Mouse (Mus musculus): ENCODE data around the gene Mmgt2.

Mmgt2 gene

GRCm38 (mm10) chr11:62648591-62649391 lies at the start of gene Mmgt2:
Mmgt2 (plus strand) TSS chr11:62648664.
- peak; percentile 91 for DNase-seq (ENCODE audit: low read depth, low spot score)

DNA sequence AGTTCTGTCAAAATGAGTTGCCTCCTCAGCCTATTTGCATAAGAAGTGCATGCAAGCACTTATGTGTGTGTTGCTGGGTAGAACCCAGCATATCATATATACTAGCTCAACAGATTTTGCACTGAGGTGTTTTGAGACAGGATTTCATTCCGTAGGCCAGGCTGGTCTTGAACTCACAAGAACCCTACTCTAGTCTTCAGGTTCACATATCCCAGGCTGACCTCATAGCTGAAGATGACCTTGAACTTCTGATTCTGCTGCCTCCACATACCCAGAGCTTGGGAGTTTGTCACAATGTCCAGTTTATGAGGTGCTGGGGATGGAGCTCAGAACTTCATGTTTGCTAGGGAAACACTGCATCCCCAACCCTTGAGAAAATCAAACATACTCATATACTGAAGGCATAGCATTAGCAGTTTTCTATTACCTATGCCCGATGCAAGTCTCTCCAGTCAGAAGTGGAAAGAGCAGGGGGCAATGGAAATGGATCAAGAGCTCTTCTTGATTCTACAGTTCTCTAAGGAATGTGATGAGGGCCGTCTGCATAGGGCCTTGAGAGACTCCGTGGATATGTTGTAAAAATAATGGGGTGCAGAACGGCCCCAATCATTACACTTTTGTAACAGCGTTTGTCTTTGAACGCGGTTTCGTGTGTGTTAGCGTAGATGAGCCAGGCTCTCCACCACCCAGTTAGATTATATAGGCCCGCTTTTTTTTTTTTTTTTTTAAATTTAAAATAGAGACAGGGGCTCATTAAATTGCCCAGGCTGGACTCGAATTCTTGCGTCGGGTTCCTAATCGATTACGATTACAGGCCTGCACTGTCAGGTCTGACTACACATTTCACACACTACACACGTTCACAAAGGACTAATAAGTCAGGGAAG lies 46.5 kb upstream of the Mmgt2 start:
- DNase-seq (ENCODE audit: low read depth, low spot score): peak; percentile 44

- peak; percentile 99 for DNase-seq (ENCODE audit: low read depth, low spot score)
Measured at GRCm38 (mm10) chr11:62602619-62603311, 45.7 kb upstream of the Mmgt2 start.

DNA sequence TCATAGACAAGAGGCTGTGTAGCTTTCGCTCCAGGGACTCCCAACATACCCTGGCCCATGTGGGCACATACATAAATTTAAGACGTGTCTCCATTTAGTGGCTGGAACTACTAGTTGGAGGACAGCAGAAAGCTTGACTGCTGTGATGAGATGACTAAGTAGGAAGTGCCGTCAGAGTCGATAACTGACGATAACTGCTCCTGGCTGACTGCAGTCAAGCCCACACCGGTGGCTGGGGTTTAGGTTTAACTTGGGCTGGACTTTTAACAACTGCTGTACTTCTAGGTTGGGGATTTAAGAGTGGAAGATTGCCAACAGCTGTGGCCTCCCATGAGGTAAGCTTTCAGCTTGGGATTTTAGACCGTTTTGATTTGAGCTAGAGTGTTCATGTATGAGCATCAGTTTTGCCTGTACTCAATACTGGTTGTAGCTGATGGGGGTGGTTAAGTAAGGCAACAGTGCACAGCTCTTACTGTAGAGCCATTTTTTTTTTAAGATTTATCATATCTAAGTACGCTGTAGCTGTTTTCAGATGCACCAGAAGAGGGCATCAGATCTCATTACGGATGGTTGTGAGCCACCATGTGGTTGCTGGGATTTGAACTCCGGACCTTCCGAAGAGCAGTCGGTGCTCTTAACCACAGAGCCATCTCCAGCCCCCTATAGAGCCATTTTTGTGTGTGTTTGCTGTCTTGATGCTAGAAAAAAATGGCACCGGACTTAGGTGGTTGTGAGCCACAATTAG lies 45.0 kb upstream of the Mmgt2 start:
- peak; percentile 50 for DNase-seq (ENCODE audit: low read depth, low spot score)

DNA sequence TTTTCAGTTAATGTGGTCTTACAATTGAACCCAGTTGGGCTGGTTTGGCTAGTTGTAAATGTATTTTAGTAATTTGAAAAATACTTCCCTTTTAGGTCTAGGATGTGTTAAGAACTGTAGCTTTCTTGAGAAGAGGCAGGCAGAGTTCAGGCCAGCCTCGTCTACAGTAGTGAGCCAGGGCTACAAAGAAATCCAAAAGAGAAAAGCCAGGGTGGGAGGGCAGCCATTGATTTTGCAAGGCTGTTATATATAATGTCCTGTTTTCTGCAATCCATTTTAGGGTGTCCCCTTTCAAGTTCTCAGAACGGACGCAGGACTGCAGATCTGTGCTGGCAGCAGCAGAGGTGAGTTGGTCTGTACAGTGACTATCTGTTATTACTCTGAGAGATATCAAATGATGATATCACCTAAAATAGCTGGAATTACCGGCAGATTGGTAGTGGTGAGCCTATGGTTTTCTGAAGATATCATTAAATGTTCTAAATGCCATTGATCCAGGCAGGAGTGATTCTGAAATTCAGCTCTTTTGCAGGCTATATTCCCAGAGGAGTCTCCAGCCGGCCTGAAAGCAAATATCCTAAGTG lies 44.2 kb upstream of the Mmgt2 start:
- DNase-seq (ENCODE audit: low read depth, low spot score): no peak

DNA sequence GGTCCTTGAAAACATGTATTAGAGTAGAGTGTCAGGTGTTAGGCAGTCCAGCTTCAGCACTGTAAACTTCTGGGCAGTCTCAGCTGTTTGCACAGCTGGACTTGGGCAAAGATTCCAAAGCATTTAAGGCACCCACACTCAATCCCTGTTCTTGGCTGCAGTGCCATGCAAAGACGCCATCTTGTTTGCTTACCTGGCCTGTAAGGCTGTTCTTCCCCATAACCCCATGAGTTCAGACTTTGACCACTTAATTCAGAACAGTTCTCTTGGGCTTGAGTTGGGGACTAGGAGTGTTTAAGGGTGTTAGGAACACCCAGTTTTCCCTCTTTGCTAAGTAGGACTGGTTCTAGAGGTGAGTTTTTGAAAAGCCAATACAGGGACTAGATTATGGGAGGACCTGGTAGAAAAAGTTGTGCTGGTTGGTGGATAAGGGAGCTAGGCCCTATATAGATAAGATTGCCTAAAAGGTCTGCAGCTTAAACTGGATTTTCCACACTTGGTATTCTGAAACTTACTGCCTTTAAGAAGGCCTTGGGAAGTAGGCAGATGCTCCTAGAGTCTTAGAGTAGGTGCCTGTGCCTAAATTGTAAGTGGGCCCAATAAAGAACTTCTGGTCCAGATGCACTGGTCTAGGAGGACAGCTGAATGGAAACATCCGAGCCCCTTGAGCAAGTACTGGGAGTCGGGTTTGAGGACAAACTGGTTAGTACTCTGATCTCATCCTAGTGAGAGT lies 43.4 kb upstream of the Mmgt2 start:
- DNase-seq (ENCODE audit: low read depth, low spot score): peak; percentile 40

DNA sequence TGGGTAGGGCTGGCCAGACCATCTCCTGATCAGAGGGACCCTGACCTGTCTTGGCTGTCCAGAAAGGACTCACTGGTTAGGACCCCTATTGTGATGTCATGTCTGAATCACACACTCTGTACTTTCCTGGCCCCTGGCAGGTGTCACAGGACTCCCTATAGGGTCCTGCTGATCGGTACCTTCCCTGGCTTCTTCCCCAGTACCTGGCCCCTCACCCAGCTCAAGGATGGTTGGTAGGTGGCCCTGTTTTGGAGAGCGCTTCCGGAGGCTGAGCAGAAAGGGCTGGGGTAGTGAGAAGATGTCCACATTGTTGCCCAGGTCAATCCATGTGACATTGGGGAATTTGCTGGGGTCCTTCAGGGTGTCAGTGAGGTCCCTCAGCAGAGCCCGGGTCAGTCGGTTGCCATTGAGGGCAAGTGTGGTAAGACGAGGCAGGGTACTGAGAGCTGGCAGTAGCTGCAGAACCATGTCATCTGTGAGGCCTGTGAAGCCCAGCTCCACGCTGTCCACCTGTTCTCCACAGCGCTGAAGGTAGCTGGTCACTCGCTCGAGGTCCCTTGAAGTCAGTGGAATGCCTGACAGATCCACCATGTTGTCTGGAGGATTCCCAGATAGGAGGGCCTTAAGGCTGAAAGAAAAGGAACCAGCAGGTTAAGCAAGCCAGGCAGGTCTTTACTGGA lies 42.7 kb upstream of the Mmgt2 start:
- DNase-seq (ENCODE audit: low read depth, low spot score): peak; percentile 53

- DNase-seq (ENCODE audit: low read depth, low spot score): peak; percentile 53
Measured at GRCm38 (mm10) chr11:62606299-62607169, 41.9 kb upstream of the Mmgt2 start.

- peak; percentile 45 for DNase-seq (ENCODE audit: low read depth, low spot score)
Measured at GRCm38 (mm10) chr11:62607170-62607951, 41.1 kb upstream of the Mmgt2 start.

GRCm38 (mm10) chr11:62607952-62608201 lies 40.6 kb upstream of the Mmgt2 start:
- no peak for DNase-seq (ENCODE audit: low read depth, low spot score)

- peak; percentile 39 for DNase-seq (ENCODE audit: low read depth, low spot score)
Measured at GRCm38 (mm10) chr11:62608826-62609675, 39.4 kb upstream of the Mmgt2 start.

DNA sequence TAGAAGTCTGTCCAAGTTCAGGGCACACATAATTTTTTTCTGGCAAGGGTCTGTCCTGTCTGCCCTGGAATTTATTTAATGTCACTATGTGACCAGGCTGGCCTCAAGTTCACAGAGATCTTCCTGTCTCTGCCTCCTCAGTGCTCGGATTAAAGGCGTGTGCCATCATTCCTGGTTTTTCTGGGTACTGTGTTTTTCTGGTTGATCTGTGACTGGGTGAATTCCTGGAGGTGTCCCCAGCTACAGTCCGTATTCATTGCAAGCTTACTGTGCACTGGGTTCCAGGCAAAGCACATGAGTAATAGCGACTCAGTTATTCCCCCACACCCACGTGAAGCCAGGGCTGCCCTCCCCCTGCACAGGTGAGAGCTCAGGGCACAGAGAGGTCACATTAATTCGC lies 38.2 kb upstream of the Mmgt2 start:
- DNase-seq (ENCODE audit: low read depth, low spot score): no peak

DNA sequence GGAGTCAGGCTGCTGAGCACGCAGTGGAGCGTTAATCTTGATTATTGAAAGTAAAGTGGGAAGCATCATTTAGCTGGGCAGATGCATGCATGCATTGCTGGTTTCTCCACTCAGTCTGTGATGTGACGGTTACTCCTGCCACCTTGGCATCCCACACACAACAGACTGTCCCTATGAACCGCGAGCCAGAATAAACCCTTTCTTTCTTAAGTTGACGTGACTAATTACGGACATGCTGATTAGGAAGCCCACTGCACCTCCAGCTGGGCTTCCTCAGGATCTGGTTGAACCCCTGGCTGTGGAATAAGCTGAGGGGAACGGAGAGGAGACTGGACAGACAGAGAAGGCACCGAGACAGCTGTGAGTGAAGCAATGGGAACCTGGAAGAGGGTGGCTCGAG lies 35.9 kb upstream of the Mmgt2 start:
- DNase-seq (ENCODE audit: low read depth, low spot score): no peak

DNA sequence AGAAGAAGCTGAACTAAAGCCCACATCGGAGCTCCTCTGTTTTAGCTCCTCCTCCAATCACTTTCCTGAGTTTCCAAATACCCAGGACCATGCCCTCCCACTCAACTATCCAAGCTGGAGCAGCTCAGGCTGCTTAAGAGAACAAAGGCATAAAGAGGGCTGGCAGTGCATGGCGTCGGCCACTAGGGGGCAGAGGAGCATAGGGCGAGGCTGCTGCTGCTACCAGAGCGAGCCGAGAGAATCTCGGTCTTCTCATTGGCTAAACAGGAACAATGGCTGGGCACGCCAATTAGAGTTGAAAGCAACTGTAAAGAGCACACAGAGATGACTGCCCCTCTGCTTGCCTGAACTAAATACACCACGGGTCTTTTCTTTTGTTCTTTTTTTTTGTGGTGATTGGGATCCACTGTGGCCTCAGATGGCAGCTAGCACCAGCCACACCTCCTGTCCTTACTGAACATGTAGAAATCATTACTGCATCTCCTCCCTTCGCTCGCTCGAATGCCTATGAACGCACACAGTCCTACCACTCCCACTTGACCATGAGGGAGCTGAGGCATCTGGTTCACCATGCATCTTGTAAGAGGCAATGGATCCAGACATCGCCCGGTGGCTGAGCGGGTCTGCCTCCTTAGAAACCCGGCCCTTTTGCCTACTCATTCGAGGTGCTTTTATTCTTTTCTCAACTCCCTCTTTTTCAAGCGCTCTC lies 34.7 kb upstream of the Mmgt2 start:
- peak; percentile 98 for DNase-seq (ENCODE audit: low read depth, low spot score)

DNA sequence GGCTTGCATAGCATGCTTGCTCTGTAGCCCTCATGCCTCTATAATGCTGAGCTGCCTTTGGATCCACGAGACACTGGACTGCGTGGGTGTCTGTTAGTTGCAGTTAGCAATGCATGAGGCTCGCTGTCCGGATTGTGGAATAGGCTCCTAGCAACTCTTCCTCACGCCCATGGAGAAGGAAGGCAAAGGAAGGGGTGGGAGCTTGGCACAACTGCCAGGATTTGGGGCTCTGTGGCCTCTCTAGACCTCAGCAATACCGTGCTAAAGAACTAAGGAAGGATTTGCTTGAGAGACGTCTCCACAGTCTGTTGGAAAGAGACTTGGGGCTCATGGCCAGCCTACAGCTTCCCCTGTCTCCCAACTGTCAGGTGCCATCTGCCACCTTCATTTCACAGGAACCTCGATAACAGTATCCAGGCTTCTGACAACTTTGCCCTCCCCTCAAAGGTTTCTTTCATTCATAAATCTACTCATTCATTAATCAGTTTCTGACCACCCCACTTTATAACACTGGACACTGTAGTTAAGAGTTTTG lies 33.5 kb upstream of the Mmgt2 start:
- no peak for DNase-seq (ENCODE audit: low read depth, low spot score)

DNA sequence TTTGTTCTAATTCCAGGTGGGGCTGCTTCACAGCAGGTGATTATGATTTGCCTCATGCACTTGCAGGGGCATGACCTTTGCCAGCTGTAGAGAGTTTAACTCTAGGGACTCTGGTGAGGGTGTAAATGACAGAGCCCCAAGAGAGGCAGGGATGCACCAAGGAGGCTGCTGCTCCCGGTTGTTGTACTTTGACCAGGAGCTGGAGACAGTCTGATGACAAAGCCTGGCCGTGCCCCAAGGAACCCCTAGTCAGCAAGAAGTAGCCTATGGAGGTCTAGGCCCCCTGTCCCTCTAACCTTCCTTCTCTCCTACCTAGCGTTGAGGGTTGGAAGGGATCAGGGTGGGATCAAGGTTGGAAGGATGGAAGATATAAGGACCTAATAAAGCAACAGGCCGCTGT lies 33.0 kb upstream of the Mmgt2 start:
- no peak for DNase-seq (ENCODE audit: low read depth, low spot score)

All from ES-CJ7 (cell line).